Mouse (Mus musculus) heart, postnatal 0 days (tissue): ENCODE data around the gene Vmn2r92. TPM values are rescaled to one million over a fixed set of nuclear protein-coding genes. Genes with fewer than 3 reads are reported as not detected.

ENCODE experiments used
- ATAC-seq: fragments of 200-750 bp; cut with Nextera tagmentation; 2 replicates; pipeline ENCODE4 v1.8.0; 2017; ENCODE audit warnings: low read depth, moderate number of reproducible peaks, moderate library complexity; ENCODE audit not compliant: insufficient read depth
- DNase-seq: peaks from one replicate; pipeline ENCODE4 v3.0.0-alpha.2; 2016; ENCODE audit warnings: low spot score
- H3K27ac ChIP-seq: fragments of 300-500 bp; sonication (generic); 2 replicates; pipeline ENCODE4 v1.5.1; 2014; ENCODE audit warnings: low read depth, mild to moderate bottlenecking
- H3K27me3 ChIP-seq: fragments of 300-500 bp; sonication (generic); 2 replicates; pipeline ENCODE4 v1.6.1; 2014; ENCODE audit warnings: low read length, mixed read lengths; ENCODE audit not compliant: control insufficient read depth, insufficient read depth
- H3K36me3 ChIP-seq: fragments of 300-500 bp; sonication (generic); replicated peaks from 2 replicates; pipeline ENCODE4 v1.6.1; 2014; ENCODE audit warnings: low read length, mixed read lengths; ENCODE audit not compliant: control insufficient read depth, insufficient read depth
- H3K4me1 ChIP-seq: fragments of 300-500 bp; sonication (generic); 2 replicates; pipeline ENCODE4 v1.6.1; 2014; ENCODE audit warnings: antibody characterized with exemption; ENCODE audit not compliant: control insufficient read depth, insufficient read depth
- H3K4me2 ChIP-seq: fragments of 300-500 bp; sonication (generic); 2 replicates; pipeline ENCODE4 v1.6.1; 2014; ENCODE audit warnings: low read depth, mild to moderate bottlenecking, low read length, moderate library complexity
- H3K4me3 ChIP-seq: fragments of 300-500 bp; sonication (generic); 2 replicates; pipeline ENCODE4 v1.5.1; 2014; ENCODE audit warnings: low read depth, low read length
- H3K9ac ChIP-seq: fragments of 300-500 bp; sonication (generic); replicated peaks from 2 replicates; pipeline ENCODE4 v1.6.1; 2014; ENCODE audit warnings: low read depth, low read length, mixed read lengths
- H3K9me3 ChIP-seq: fragments of 300-500 bp; sonication (generic); replicated peaks from 2 replicates; pipeline ENCODE4 v1.6.1; 2016; ENCODE audit warnings: low read length; ENCODE audit not compliant: control insufficient read depth
- CTCF ChIP-seq: IDR thresholded peaks from 2 replicates; pipeline ENCODE4 v1.5.1; 2016; ENCODE audit warnings: antibody characterized with exemption, control low read depth, low read depth
- EP300 ChIP-seq: IDR thresholded peaks from 2 replicates; pipeline ENCODE4 v1.6.1; 2016; ENCODE audit warnings: antibody characterized with exemption, low read depth
- whole genome bisulfite sequencing: fragments of 180-500 bp; shearing (Covaris S2); extraction: QIAGEN DNeasy Blood & Tissue Kit; methylation state at CpG from one replicate; pipeline ENCODE4 v1.1.7; 2014; 5-methylcytosine and 5-hydroxymethylcytosine counted together
- polyA plus RNA-seq: library from polyadenylated mRNA; unstranded; fragments of >200 nt; fragmentation: Nextera tagmentation; extraction: Ambion mirVana; gene quantifications from 2 replicates; pipeline ENCODE4 v1.2.1, GENCODE M21; 2015
- total RNA-seq: library from RNA; depleted of rRNA; stranded (reverse); fragments of >200 nt; gene quantifications from 2 replicates; pipeline ENCODE4 v1.2.3, GENCODE M21; 2014; ENCODE audit warnings: low replicate concordance; rRNA removed

Gene Vmn2r92
- total and polyA plus RNA-seq, 2 experiments from 2014 or later, result not detected

DNA sequence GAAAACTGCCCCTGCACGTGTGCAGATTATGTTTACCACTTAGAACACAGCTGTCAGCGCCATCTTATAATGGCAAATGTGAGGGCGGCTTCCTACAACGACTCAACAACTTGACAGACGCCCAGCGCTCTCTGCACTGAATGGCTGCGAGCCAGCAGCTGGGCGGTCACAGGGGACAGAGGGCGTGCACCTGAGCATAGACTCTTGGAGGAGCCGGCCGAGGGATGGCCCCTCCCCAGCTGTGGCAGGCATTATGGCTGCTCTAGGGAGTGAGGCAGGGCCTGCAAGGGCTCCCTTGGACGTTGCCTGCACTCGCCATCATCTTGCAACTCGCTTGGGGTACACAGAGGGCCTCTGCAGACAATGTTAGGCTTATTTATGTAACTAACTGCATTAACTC is 85.2 kb downstream of the Vmn2r92 start:
- Histone ChIP-seq H3K27ac (no peak overlapping the region), H3K4me1 (no peaks in the 10 kb centered on the region), H3K9me3 (0 out of 2 replicates have a peak, but pooled peaks cover 5% of the 10 kb centered on the region), H3K27me3 (no peaks in the 10 kb centered on the region), H3K4me2 (no peak overlapping the region), H3K4me3 (no peak overlapping the region), H3K36me3 (no peaks in the 10 kb centered on the region), H3K9ac (no peak overlapping the region)
- DNase-seq (no peak), ATAC-seq (no peak)
- WGBS, result 73% methylated on average over 13 of the region's 14 CpGs
- TF ChIP-seq EP300 (no peak), CTCF (no peak)

Other genes starting within 250 kb of the Vmn2r92 start
- gene Fpr-rs4, start 130.2 kb upstream of the Vmn2r92 start, total RNA-seq, result not detected in 2 replicates
- gene Fpr-rs4, start 130.2 kb upstream of the Vmn2r92 start, polyA plus RNA-seq, result not detected in 2 replicates
- gene Vmn2r124, start 102.5 kb upstream of the Vmn2r92 start, total RNA-seq, result not detected in 2 replicates
- not detected in 2 replicates for gene Vmn2r124, start 102.5 kb upstream of the Vmn2r92 start, polyA plus RNA-seq
- gene Vmn2r91, start 66.9 kb upstream of the Vmn2r92 start, total RNA-seq, result not detected in 2 replicates
- gene Vmn2r91, start 66.9 kb upstream of the Vmn2r92 start, polyA plus RNA-seq, result not detected in 2 replicates
- gene Vmn2r94, start 125.9 kb downstream of the Vmn2r92 start, total RNA-seq, result not detected in 2 replicates
- gene Vmn2r94, start 125.9 kb downstream of the Vmn2r92 start, polyA plus RNA-seq, result not detected in 2 replicates
- gene Vmn2r93, start 146.2 kb downstream of the Vmn2r92 start, total RNA-seq, result not detected in 2 replicates
- not detected in 2 replicates for gene Vmn2r93, start 146.2 kb downstream of the Vmn2r92 start, polyA plus RNA-seq